Mouse (Mus musculus) bone marrow macrophage, adult 2 months (primary cell): ENCODE data around the gene Papln. TPM values are rescaled to one million over a fixed set of nuclear protein-coding genes. Genes with fewer than 3 reads are reported as not detected.

Experiments used
- H3K27ac ChIP-seq: 2 replicates; pipeline ENCODE4 v1.5.1; 2012; ENCODE audit warnings: low read depth, low read length; ENCODE audit not compliant: insufficient read depth
- H3K4me1 ChIP-seq: 2 replicates; pipeline ENCODE4 v1.6.1; 2012; ENCODE audit warnings: low read length; ENCODE audit not compliant: control insufficient read depth, insufficient read depth
- H3K4me3 ChIP-seq: 2 replicates; pipeline ENCODE4 v1.5.1; 2012; ENCODE audit warnings: mild to moderate bottlenecking, low read length, moderate library complexity; ENCODE audit not compliant: insufficient read depth
- CTCF ChIP-seq: IDR thresholded peaks from 2 replicates; pipeline ENCODE4 v1.5.1; 2012; ENCODE audit warnings: low read depth, mild to moderate bottlenecking, low read length, moderate library complexity
- POLR2A ChIP-seq: IDR thresholded peaks from 2 replicates; pipeline ENCODE4 v1.6.1; 2012; ENCODE audit warnings: mild to moderate bottlenecking, low read depth, low read length, borderline replicate concordance
- polyA plus RNA-seq: library from polyadenylated mRNA; stranded (reverse); fragments of >200 nt; gene quantifications from 2 replicates; pipeline ENCODE4 v1.2.4, GENCODE M21; 2012; ENCODE audit not compliant: missing spikeins, insufficient read depth, insufficient read length

Papln gene
- polyA plus RNA-seq, 1 experiment: not detected

DNA sequence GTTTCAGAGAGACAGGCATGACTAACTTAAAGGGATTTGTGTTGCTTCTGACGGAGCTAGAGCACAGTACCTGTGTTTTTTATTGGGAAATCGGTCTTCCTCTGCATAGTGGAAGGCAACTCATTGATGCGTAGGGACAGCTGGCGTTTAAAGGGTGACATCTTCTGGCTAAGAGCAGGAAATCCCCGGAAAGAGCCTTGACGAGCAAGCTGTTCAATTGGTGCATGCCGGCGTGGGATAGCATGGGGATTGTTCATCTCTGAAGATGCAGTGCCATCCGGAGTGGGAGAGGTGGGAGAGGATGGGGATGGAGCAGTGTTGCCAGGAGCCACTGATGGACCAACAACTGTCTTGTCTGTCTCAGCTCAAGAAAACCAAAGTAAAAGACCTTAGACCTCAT is 37.5 kb downstream of the Papln start:
- no peak for TF ChIP-seq CTCF
- TF ChIP-seq POLR2A: no peak
- Histone ChIP-seq H3K4me3 (no peak overlapping the region), H3K4me1 (no peaks in the 10 kb centered on the region), H3K27ac (no peak overlapping the region)

DNA sequence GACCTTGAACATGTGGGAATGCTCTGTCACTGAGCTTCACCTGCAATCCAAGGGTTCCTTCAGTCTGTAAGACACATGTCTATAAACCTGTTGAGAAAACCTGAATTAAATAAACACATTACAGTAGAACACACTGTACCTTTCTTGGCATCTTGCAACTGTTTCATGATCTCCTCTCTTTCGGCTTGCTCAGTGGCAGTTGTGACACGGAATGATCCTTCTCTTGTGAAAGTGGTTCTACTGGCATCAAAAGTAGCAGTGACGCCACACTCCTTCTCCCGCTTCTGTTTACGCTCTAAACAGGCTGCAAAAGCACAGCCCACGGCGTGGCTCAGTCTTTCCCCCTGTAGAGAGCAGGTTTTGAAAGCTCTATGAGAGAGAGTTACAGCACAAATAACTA is 40.2 kb downstream of the Papln start:
- Histone ChIP-seq H3K4me3 (no peak overlapping the region), H3K27ac (no peak overlapping the region), H3K4me1 (no peaks in the 10 kb centered on the region)
- TF ChIP-seq CTCF: no peak
- no peak for TF ChIP-seq POLR2A

DNA sequence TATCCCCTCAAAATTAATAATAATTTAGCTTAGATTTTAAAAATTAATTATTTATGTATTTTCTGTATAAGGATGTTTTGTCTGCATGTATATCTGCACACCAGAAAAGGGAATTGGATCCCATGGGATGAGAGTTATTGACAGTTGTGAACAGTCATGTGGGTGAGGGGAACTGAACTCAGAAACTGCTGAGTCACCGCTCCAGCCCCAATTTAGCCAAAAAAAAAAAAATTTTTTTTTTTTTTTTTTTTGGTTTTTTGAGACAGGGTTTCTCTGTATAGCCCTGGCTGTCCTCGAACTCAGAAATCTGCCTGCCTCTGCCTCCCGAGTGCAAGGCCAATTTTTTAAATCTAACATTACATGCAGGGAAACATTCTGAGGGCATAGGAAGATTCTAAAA is 48.5 kb downstream of the Papln start:
- Histone ChIP-seq H3K27ac (peak overlapping the region; percentile 31; the same call in 1 of the 2 replicates), H3K4me3 (no peak overlapping the region), H3K4me1 (peaks cover 21% of the 10 kb centered on the region)
- TF ChIP-seq CTCF: no peak
- TF ChIP-seq POLR2A: no peak

- Histone ChIP-seq H3K4me1 (peaks cover 22% of the 10 kb centered on the region), H3K4me3 (no peak overlapping the region), H3K27ac (no peak overlapping the region)
- no peak for TF ChIP-seq CTCF
- no peak for TF ChIP-seq POLR2A
Measured at GRCm38 (mm10) chr12:83816616-83817015, 53.2 kb downstream of the Papln start.

- Histone ChIP-seq H3K4me1 (peaks cover 10% of the 10 kb centered on the region), H3K4me3 (no peak overlapping the region), H3K27ac (no peak overlapping the region)
- TF ChIP-seq CTCF (no peak), POLR2A (no peak)
Measured at GRCm38 (mm10) chr12:83830424-83830823, 67.0 kb downstream of the Papln start.

DNA sequence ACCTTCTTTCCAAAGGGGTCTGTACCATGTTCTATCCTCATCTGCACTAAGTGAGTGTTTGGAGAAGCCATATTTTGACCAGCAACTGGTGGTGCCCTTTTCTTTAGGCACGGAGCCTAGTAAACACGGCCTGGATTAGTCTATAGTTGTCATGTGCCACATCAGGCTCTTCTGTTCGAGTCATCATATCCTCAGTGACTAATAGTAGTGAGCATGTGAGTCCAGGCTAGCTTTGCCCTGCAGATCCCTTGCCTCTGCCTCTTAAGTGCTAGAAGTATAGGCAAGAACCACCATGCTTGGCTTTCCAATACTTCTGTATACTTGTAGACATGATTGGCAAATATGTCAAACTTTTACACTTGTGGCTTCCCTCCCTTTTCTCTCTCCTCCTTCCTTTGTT is 70.5 kb downstream of the Papln start:
- peaks cover 10% of the 10 kb centered on the region for H3K4me1 ChIP-seq
- TF ChIP-seq CTCF (no peak), POLR2A (no peak)
- H3K4me3 ChIP-seq: no peak overlapping the region
- peak overlapping the region; percentile 59 for H3K27ac ChIP-seq

DNA sequence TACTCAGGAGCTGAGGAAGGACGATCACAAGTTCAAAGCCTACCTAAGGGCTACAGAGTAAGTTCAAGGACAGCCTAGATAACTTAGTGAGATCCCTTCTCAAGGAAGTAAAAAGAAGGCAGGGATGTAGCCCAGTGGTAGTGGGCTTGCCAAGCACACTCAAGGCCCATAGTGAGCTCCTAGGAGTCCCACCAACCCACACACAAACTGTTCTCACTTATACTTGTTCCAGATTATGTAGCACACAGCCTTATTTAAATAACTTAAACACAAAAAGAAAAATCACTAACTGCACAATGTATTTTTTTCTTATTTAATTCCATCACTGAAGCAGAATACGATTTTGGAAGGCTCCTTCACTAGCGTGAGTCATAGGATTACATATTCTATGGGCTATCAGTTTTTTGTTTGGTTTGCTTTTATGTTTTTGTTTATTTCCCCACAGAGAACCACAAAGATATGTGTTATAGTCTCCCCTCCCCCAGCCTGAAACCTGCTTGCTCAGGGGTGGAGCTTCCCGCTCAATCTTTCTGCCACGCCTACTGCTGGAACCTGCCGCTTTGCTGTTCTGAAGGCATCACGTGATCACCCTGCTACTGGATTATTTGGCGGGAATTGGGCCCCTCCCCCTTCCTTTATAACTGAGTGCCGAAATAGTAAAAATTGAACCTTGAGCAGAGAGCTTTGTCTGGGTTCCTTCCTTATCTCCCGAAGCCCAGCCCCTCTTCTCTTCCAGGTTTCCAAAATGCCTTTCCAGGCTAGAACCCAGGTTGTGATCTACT is 78.2 kb downstream of the Papln start:
- no peak for TF ChIP-seq POLR2A
- TF ChIP-seq CTCF: no peak
- Histone ChIP-seq H3K27ac (no peak overlapping the region), H3K4me1 (peaks cover 2% of the 10 kb centered on the region; the same call in 1 of the 2 replicates), H3K4me3 (no peak overlapping the region)

Other genes with a start within 250 kb of the Papln start
- 8.2 and 10.3 TPM in 2 replicates for gene Dcaf4, start 243.2 kb upstream of the Papln start, polyA plus RNA-seq
- gene Zfyve1, start 166.4 kb upstream of the Papln start, polyA plus RNA-seq: 29.7 and 35.0 TPM in 2 replicates
- 167 and 202 TPM in 2 replicates for gene Rbm25, start 132.4 kb upstream of the Papln start, polyA plus RNA-seq
- 83.6 and 85.8 TPM in 2 replicates for gene Psen1, start 75.5 kb upstream of the Papln start, polyA plus RNA-seq
- gene Numb, start 158.3 kb downstream of the Papln start, polyA plus RNA-seq: 33.0 and 42.4 TPM in 2 replicates
- gene Riox1, start 187.0 kb downstream of the Papln start, polyA plus RNA-seq: 7.2 and 8.0 TPM in 2 replicates
- gene Heatr4, start 221.2 kb downstream of the Papln start, polyA plus RNA-seq: not detected in 2 replicates
- 12.5 and 15.0 TPM in 2 replicates for gene Acot2, start 224.2 kb downstream of the Papln start, polyA plus RNA-seq
- 13.0 and 14.5 TPM in 2 replicates for gene Acot1, start 245.9 kb downstream of the Papln start, polyA plus RNA-seq